Mouse (Mus musculus) midbrain, embryonic 16.5 days (tissue): Measurements from ENCODE around the gene Vrtn. TPM values are rescaled to one million over a fixed set of nuclear protein-coding genes. Genes with fewer than 3 reads are reported as not detected.
A peak's percentile ranks its signal among the peaks of the same experiment; 100 is the strongest.

Source experiments
- ATAC-seq: fragments of 200-750 bp; cut with Nextera tagmentation; 2 replicates; pipeline ENCODE4 v1.8.0; 2017; ENCODE audit warnings: moderate TSS enrichment
- H3K27ac ChIP-seq: fragments of 300-500 bp; sonication (generic); 2 replicates; pipeline ENCODE4 v1.5.1; 2014; ENCODE audit warnings: mild to moderate bottlenecking, low read length, mixed read lengths
- H3K27me3 ChIP-seq: fragments of 300-500 bp; sonication (generic); 2 replicates; pipeline ENCODE4 v1.6.1; 2014; ENCODE audit warnings: low read depth, low read length, mixed read lengths; ENCODE audit not compliant: control insufficient read depth, insufficient read depth
- H3K36me3 ChIP-seq: fragments of 300-500 bp; sonication (generic); 2 replicates; pipeline ENCODE4 v1.6.1; 2014; ENCODE audit warnings: mild to moderate bottlenecking, low read length, moderate library complexity, mixed read lengths; ENCODE audit not compliant: control insufficient read depth, insufficient read depth
- H3K4me1 ChIP-seq: fragments of 300-500 bp; sonication (generic); 2 replicates; pipeline ENCODE4 v1.6.1; 2014; ENCODE audit warnings: mild to moderate bottlenecking, low read length, mixed read lengths; ENCODE audit not compliant: control insufficient read depth, insufficient read depth
- H3K4me2 ChIP-seq: fragments of 300-500 bp; sonication (generic); 2 replicates; pipeline ENCODE4 v1.6.1; 2014; ENCODE audit warnings: mild to moderate bottlenecking, low read length, mixed read lengths
- H3K4me3 ChIP-seq: fragments of 300-500 bp; sonication (generic); 2 replicates; pipeline ENCODE4 v1.5.1; 2014; ENCODE audit warnings: low read depth, mild to moderate bottlenecking, low read length, moderate library complexity, mixed read lengths
- H3K9ac ChIP-seq: fragments of 300-500 bp; sonication (generic); 2 replicates; pipeline ENCODE4 v1.6.1; 2014; ENCODE audit warnings: low read depth, low read length, mixed read lengths
- H3K9me3 ChIP-seq: fragments of 300-500 bp; sonication (generic); replicated peaks from 2 replicates; pipeline ENCODE4 v1.6.1; 2014; ENCODE audit warnings: mild to moderate bottlenecking, low read length, mixed read lengths; ENCODE audit not compliant: control insufficient read depth, poor library complexity, severe bottlenecking
- WGBS: fragments of 180-500 bp; shearing (Covaris S2); extraction: QIAGEN DNeasy Blood & Tissue Kit; methylation state at CpG from one replicate; pipeline ENCODE4 v1.1.7; 2014; 5-methylcytosine and 5-hydroxymethylcytosine counted together
- polyA plus RNA-seq: library from polyadenylated mRNA; unstranded; fragments of >200 nt; fragmentation: Nextera tagmentation; extraction: Ambion mirVana; gene quantifications from 2 replicates; pipeline ENCODE4 v1.2.1, GENCODE M21; 2015

Vrtn gene
- polyA plus RNA-seq, 1 experiment from 2014 or later: 0.08 TPM

GRCm38 (mm10) chr12:84698319-84699081 is 57.7 kb downstream of the Vrtn start, which contains the start of gene Syndig1l:
TSS of gene Syndig1l (minus strand) at chr12:84698831.
- Histone ChIP-seq H3K4me1 (peaks cover 10% of the 10 kb centered on the region), H3K4me2 (peak within 1 kb of the TSS; percentile 78), H3K27me3 (peaks cover 16% of the 10 kb centered on the region), H3K4me3 (peak within 1 kb of the TSS; percentile 70), H3K9me3 (no peaks in the 10 kb centered on the region), H3K27ac (peak within 1 kb of the TSS; percentile 40), H3K9ac (peak within 1 kb of the TSS; percentile 85), H3K36me3 (no peaks in the 10 kb centered on the region)
- peak; percentile 82 for ATAC-seq
- WGBS: under 1% methylated on average over 64 of the region's 79 CpGs

Other genes starting within 250 kb of the Vrtn start
- 13.8 and 15.2 TPM in 2 replicates for gene Entpd5, start 232.0 kb upstream of the Vrtn start, polyA plus RNA-seq
- 4.6 and 4.7 TPM in 2 replicates for gene Bbof1, start 231.9 kb upstream of the Vrtn start, polyA plus RNA-seq
- gene Rnf113a2, start 223.8 kb upstream of the Vrtn start, polyA plus RNA-seq: 22.3 and 22.4 TPM in 2 replicates
- gene Aldh6a1, start 190.0 kb upstream of the Vrtn start, polyA plus RNA-seq: 33.6 and 34.2 TPM in 2 replicates
- 36.1 and 37.7 TPM in 2 replicates for gene Lin52, start 189.6 kb upstream of the Vrtn start, polyA plus RNA-seq
- 1.5 and 1.9 TPM in 2 replicates for gene Vsx2, start 71.3 kb upstream of the Vrtn start, polyA plus RNA-seq
- 13.9 and 14.5 TPM in 2 replicates for gene Abcd4, start 23.6 kb upstream of the Vrtn start, polyA plus RNA-seq
- 7.7 and 10.9 TPM in 2 replicates for gene Syndig1l, start 57.8 kb downstream of the Vrtn start, polyA plus RNA-seq
- 53.0 and 54.8 TPM in 2 replicates for gene Npc2, start 132.1 kb downstream of the Vrtn start, polyA plus RNA-seq
- 131 and 137 TPM in 2 replicates for gene Isca2, start 132.2 kb downstream of the Vrtn start, polyA plus RNA-seq
- gene Ltbp2, start 235.5 kb downstream of the Vrtn start, polyA plus RNA-seq: 0.11 TPM in 1 of 2 replicates, not detected in the other